Comparison of ENCODE assay signal across 17 mouse cellular contexts in the genomic region with DNA sequence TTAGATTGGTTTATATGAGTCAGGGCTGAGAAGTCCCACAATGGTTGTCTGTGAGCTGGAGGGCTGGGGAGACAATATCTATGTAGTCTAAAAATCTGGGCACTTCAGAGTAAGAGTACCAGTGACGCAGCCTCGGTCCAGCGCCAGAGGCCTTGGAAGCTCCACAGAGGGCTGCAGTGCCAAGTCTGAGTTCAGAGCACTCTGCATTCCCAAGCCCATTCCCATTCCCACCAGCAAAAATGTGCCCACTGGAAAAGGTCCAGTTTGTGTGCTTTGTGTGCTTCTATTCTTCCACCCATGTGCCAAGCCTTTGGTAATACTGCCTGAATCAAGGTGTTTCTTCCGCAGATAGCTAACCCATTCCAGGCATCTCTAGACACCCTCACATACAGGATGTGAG. TPM values are rescaled to one million over a fixed set of nuclear protein-coding genes. Genes with fewer than 3 reads are reported as not detected.
DNase-seq lines count a peak whose midpoint lies in the region; ATAC-seq and TF ChIP-seq lines count a peak whose summit lies in the region.
"Had no signal": no experiment of that assay in that cellular context is flagged by ENCODE, and none has a peak within 500 bp of the region (broad histone marks: within the 10 kb centered on the region; RNA-seq: fewer than 3 reads in every experiment).

No protein-coding gene starts in this region.

- no peak overlapping the region for H3K4me3 ChIP-seq in heart, postnatal 0 days (ENCODE audit: low read depth, low read length)
- H3K4me3 ChIP-seq in heart, embryonic 10.5 days: no peak overlapping the region
- H3K4me3 ChIP-seq in lung, adult 2 months (replicated peaks; ENCODE audit: extremely low read depth, low read depth, low read length): no peak overlapping the region
- H3K4me3 ChIP-seq: erythroblast, embryonic 14.5 days; limb, embryonic 15.5 days; lung, embryonic 15.5 days; stomach, embryonic 15.5 days had no signal

- no peaks in the 10 kb centered on the region; the same call in 1 of the 2 replicates for H3K4me1 ChIP-seq in heart, postnatal 0 days (ENCODE audit: control insufficient read depth, insufficient read depth)
- no peaks in the 10 kb centered on the region for H3K4me1 ChIP-seq in heart, embryonic 10.5 days
- peaks cover 4% of the 10 kb centered on the region; the same call in 1 of the 2 replicates for H3K4me1 ChIP-seq in lung, adult 2 months (ENCODE audit: control insufficient read depth, insufficient read depth, low read length)
- H3K4me1 ChIP-seq: limb, embryonic 15.5 days; stomach, embryonic 15.5 days had no signal

- no peaks in the 10 kb centered on the region for H3K9me3 ChIP-seq in heart, postnatal 0 days (replicated peaks; ENCODE audit: control insufficient read depth, low read length)
- H3K9me3 ChIP-seq in heart, embryonic 10.5 days: no peaks in the 10 kb centered on the region
- H3K9me3 ChIP-seq: limb, embryonic 15.5 days; lung, embryonic 15.5 days; stomach, embryonic 15.5 days had no signal

- 74% methylated on average over 4 of the region's 4 CpGs for WGBS in heart, postnatal 0 days
- WGBS in heart, embryonic 10.5 days: 94% methylated on average over 4 of the region's 4 CpGs
- WGBS in lung, adult 2 months: 71% methylated on average over 4 of the region's 4 CpGs

- no peaks in the 10 kb centered on the region for H3K27me3 ChIP-seq in heart, postnatal 0 days (ENCODE audit: control insufficient read depth, insufficient read depth, low read length)
- no peaks in the 10 kb centered on the region for H3K27me3 ChIP-seq in heart, embryonic 10.5 days (ENCODE audit: insufficient read depth, poor library complexity, severe bottlenecking)
- H3K27me3 ChIP-seq: limb, embryonic 15.5 days; lung, embryonic 15.5 days; stomach, embryonic 15.5 days had no signal

- 0 out of 2 replicates have a peak, but pooled peaks have one; percentile 39 for ATAC-seq in heart, postnatal 0 days (ENCODE audit: insufficient read depth, low read depth)

- DNase-seq in cerebellum, postnatal 14 days: peak; percentile 61 to 69
- no peak for DNase-seq in cerebellum, adult 8-10 months
- DNase-seq in heart, postnatal 0 days (ENCODE audit: low spot score): peak; percentile 50
- DNase-seq in heart, embryonic 10.5 days (ENCODE audit: low spot score): no peak
- DNase-seq in lung, postnatal 10 days: peak; percentile 39
- DNase-seq in lung, adult 2 months: no peak
- DNase-seq in adrenal gland, postnatal 36 days: peak; percentile 31 to 50
- no peak for DNase-seq in testis, postnatal 10 days (ENCODE audit: low spot score)
- DNase-seq: B cell, adult 2 months; gastrocnemius, postnatal 25 days; kidney, adult 11 months; kidney, postnatal 25 days; thymus, postnatal 14 days had no signal

- TF ChIP-seq POLR2A in lung, adult 2 months (IDR thresholded peaks at IDR 0.05; ENCODE audit: borderline replicate concordance, extremely low read depth, low read depth, low read length): no peak

- TF ChIP-seq CTCF in heart, postnatal 0 days (IDR thresholded peaks at IDR 0.05; ENCODE audit: low read depth): no peak
- TF ChIP-seq CTCF in lung, adult 2 months (IDR thresholded peaks at IDR 0.05; ENCODE audit: insufficient read depth, low read length): no peak

- H3K9ac ChIP-seq in heart, postnatal 0 days (replicated peaks; ENCODE audit: low read depth, low read length): no peak overlapping the region
- H3K9ac ChIP-seq: limb, embryonic 15.5 days; lung, embryonic 15.5 days; stomach, embryonic 15.5 days had no signal

- TF ChIP-seq EP300 in heart, postnatal 0 days (IDR thresholded peaks at IDR 0.05; ENCODE audit: low read depth): no peak

- H3K27ac ChIP-seq in heart, postnatal 0 days (ENCODE audit: low read depth): no peak overlapping the region
- H3K27ac ChIP-seq in heart, embryonic 10.5 days: no peak overlapping the region
- H3K27ac ChIP-seq: limb, embryonic 15.5 days; lung, embryonic 15.5 days; stomach, embryonic 15.5 days had no signal

- H3K36me3 ChIP-seq in heart, postnatal 0 days (replicated peaks; ENCODE audit: control insufficient read depth, insufficient read depth, low read length): no peaks in the 10 kb centered on the region
- peaks cover 5% of the 10 kb centered on the region; the same call in 1 of the 2 replicates for H3K36me3 ChIP-seq in heart, embryonic 10.5 days
- H3K36me3 ChIP-seq: lung, embryonic 15.5 days; stomach, embryonic 15.5 days had no signal

- H3K4me2 ChIP-seq in heart, postnatal 0 days (ENCODE audit: low read depth, low read length): no peak overlapping the region
- H3K4me2 ChIP-seq: limb, embryonic 15.5 days; lung, embryonic 15.5 days; stomach, embryonic 15.5 days had no signal

RNA-seq across cellular contexts. Expression of a gene that starts 49.0 kb away (rescaled TPM):
- 297 and 366 TPM in 2 replicates for total RNA-seq in heart, postnatal 0 days (2014; rRNA removed; ENCODE audit: low replicate concordance)
- polyA plus RNA-seq in heart, postnatal 0 days (2015; fragmentation: Nextera tagmentation; extraction: Ambion mirVana): 75.8 and 106 TPM in 2 replicates
- polyA plus RNA-seq in heart, embryonic 10.5 days (2016; fragmentation: Nextera tagmentation; extraction: Ambion mirVana): 72.3 and 110 TPM in 2 replicates
- 17.9 and 21.5 TPM in 2 replicates for polyA plus RNA-seq in lung, adult 2 months (2012; rRNA removed)
- total RNA-seq in adrenal gland, postnatal 36 days (2021): 10 to 100 TPM; 39.7 to 44.5 TPM

Comparison
In these comparisons a context has a peak if more than half of its experiments do, and no peak if none do; other contexts are left out.
1. DNase-seq: peak in cerebellum, postnatal 14 days (2 of 2), heart, postnatal 0 days (single experiment), lung, postnatal 10 days (single experiment) and adrenal gland, postnatal 36 days (2 of 2); none in cerebellum, adult 8-10 months (single experiment), heart, embryonic 10.5 days (single experiment), lung, adult 2 months (single experiment) and testis, postnatal 10 days (single experiment).